Mouse (Mus musculus) CH12.LX (cell line): ENCODE measurements around the gene Pvalb. TPM values are rescaled to one million over a fixed set of nuclear protein-coding genes. Genes with fewer than 3 reads are reported as not detected.

Source experiments
- DNase-seq: peaks from one replicate; pipeline ENCODE4 v3.0.0-alpha.2; 2013; ENCODE audit errors: extremely low read depth
- H3K27ac ChIP-seq: 2 replicates; pipeline ENCODE4 v1.5.1; 2012; ENCODE audit warnings: low read depth, mild to moderate bottlenecking, control low read depth, moderate library complexity; ENCODE audit not compliant: insufficient read depth
- H3K27me3 ChIP-seq: replicated peaks from 2 replicates; pipeline ENCODE3; 2012; ENCODE audit warnings: inconsistent platforms
- H3K36me3 ChIP-seq, 2 experiments: replicated peaks in 1 of 2; 2 replicates each; pipeline versions ENCODE3 to v1.6.1; 2012; ENCODE audit warnings: inconsistent platforms in 1 of 2, low read length in 1 of 2, mild to moderate bottlenecking in 1 of 2, mixed read lengths in 1 of 2, moderate library complexity in 1 of 2; ENCODE audit not compliant: control insufficient read depth in 1 of 2, insufficient read depth in 1 of 2
- H3K4me1 ChIP-seq, 2 experiments: 2 replicates each; pipeline ENCODE4 v1.6.1; 2012; ENCODE audit warnings: inconsistent platforms in 1 of 2, moderate library complexity in 1 of 2; ENCODE audit not compliant: insufficient read depth in 2 of 2, control insufficient read depth in 1 of 2
- H3K4me2 ChIP-seq: 2 replicates; pipeline ENCODE4 v1.6.1; 2012; ENCODE audit warnings: low read depth, mild to moderate bottlenecking, control low read depth; ENCODE audit not compliant: poor library complexity, insufficient read depth, severe bottlenecking
- H3K4me3 ChIP-seq, 3 experiments: fragments of 150-350 bp in 1 of 3; sonication (generic) in 1 of 3; replicated peaks in 1 of 3; 2 replicates each; pipeline versions ENCODE3 to v1.5.1; 2011 to 2012; ENCODE audit warnings: low read depth in 2 of 3, low read length in 2 of 3, mild to moderate bottlenecking in 2 of 3, moderate library complexity in 2 of 3, control low read depth in 1 of 3, improper control_type of control experiment in 1 of 3, inconsistent platforms in 1 of 3, mixed read lengths in 1 of 3; ENCODE audit not compliant: poor library complexity in 1 of 3
- H3K79me2 ChIP-seq: replicated peaks from 2 replicates; pipeline ENCODE4 v1.6.1; 2012; ENCODE audit warnings: mild to moderate bottlenecking, moderate library complexity; ENCODE audit not compliant: control insufficient read depth, poor library complexity, insufficient read depth, severe bottlenecking; ENCODE audit errors: extremely low read depth
- H3K9ac ChIP-seq: 2 replicates; pipeline ENCODE4 v1.6.1; 2012; ENCODE audit warnings: low read depth, mild to moderate bottlenecking, control low read depth, moderate library complexity; ENCODE audit not compliant: insufficient read depth
- H3K9me3 ChIP-seq: replicated peaks from 2 replicates; pipeline ENCODE3; 2012; ENCODE audit warnings: low read length, inconsistent platforms, mixed read lengths
- BHLHE40 ChIP-seq: IDR thresholded peaks from 2 replicates; pipeline ENCODE4 v1.6.1; 2011; ENCODE audit warnings: mild to moderate bottlenecking, low read depth, low read length, improper control_type of control experiment
- E2F4 ChIP-seq: IDR thresholded peaks from 2 replicates; pipeline ENCODE4 v1.6.1; 2011; ENCODE audit warnings: low read depth, low read length, improper control_type of control experiment; ENCODE audit not compliant: insufficient replicate concordance
- ELF1 ChIP-seq: IDR thresholded peaks from 2 replicates; pipeline ENCODE4 v1.6.1; 2014; ENCODE audit warnings: low read depth, mild to moderate bottlenecking, inconsistent platforms, low read length, improper control_type of control experiment
- GABPA ChIP-seq: IDR thresholded peaks from 2 replicates; pipeline ENCODE4 v1.6.1; 2012; ENCODE audit warnings: low read depth, low read length, improper control_type of control experiment, inconsistent platforms; ENCODE audit not compliant: insufficient replicate concordance
- HCFC1 ChIP-seq: IDR thresholded peaks from 2 replicates; pipeline ENCODE4 v1.6.1; 2012; ENCODE audit warnings: low read depth, mild to moderate bottlenecking, inconsistent platforms, low read length, improper control_type of control experiment
- IRF4 ChIP-seq: IDR thresholded peaks from 2 replicates; pipeline ENCODE4 v1.6.1; 2014; ENCODE audit warnings: low read depth, mild to moderate bottlenecking, inconsistent platforms, low read length, improper control_type of control experiment
- JUN ChIP-seq: IDR thresholded peaks from 2 replicates; pipeline ENCODE4 v1.6.1; 2011; ENCODE audit warnings: low read depth, mild to moderate bottlenecking, low read length, improper control_type of control experiment, moderate library complexity; ENCODE audit not compliant: insufficient read depth
- JUND ChIP-seq: conservative IDR thresholded peaks from 2 replicates; pipeline ENCODE4 v1.6.1; 2011; ENCODE audit warnings: low read depth, low read length, improper control_type of control experiment
- MAFK ChIP-seq: IDR thresholded peaks from 2 replicates; pipeline ENCODE4 v1.6.1; 2011; ENCODE audit warnings: low read length, improper control_type of control experiment; ENCODE audit not compliant: insufficient replicate concordance
- MEF2A ChIP-seq: IDR thresholded peaks from 2 replicates; pipeline ENCODE4 v1.6.1; 2014; ENCODE audit warnings: low read depth, mild to moderate bottlenecking, inconsistent platforms, low read length, improper control_type of control experiment, borderline replicate concordance
- MXI1 ChIP-seq: IDR thresholded peaks from 2 replicates; pipeline ENCODE4 v1.6.1; 2011; ENCODE audit warnings: mild to moderate bottlenecking, low read depth, low read length, improper control_type of control experiment
- MYC ChIP-seq: IDR thresholded peaks from 2 replicates; pipeline ENCODE4 v1.6.1; 2011; ENCODE audit warnings: low read depth, mild to moderate bottlenecking, improper control_type of control experiment, low read length
- NELFE ChIP-seq: IDR thresholded peaks from 2 replicates; pipeline ENCODE4 v1.6.1; 2011; ENCODE audit warnings: low read depth, low read length, improper control_type of control experiment
- POLR2A ChIP-seq: IDR thresholded peaks from 2 replicates; pipeline ENCODE4 v1.6.1; 2011; ENCODE audit warnings: low read depth, mild to moderate bottlenecking, improper control_type of control experiment, low read length
- RAD21 ChIP-seq: IDR thresholded peaks from 2 replicates; pipeline ENCODE4 v1.6.1; 2011; ENCODE audit warnings: low read depth, mild to moderate bottlenecking, low read length, improper control_type of control experiment, moderate library complexity
- RCOR1 ChIP-seq: conservative IDR thresholded peaks from 2 replicates; pipeline ENCODE4 v1.6.1; 2012; ENCODE audit warnings: low read depth, mild to moderate bottlenecking, inconsistent platforms, low read length, improper control_type of control experiment
- SMC3 ChIP-seq: IDR thresholded peaks from 2 replicates; pipeline ENCODE4 v1.6.1; 2011; ENCODE audit warnings: low read depth, low read length, improper control_type of control experiment
- TCF12 ChIP-seq: IDR thresholded peaks from 2 replicates; pipeline ENCODE4 v1.6.1; 2014; ENCODE audit warnings: low read depth, mild to moderate bottlenecking, inconsistent platforms, low read length, improper control_type of control experiment
- USF1 ChIP-seq: IDR thresholded peaks from 2 replicates; pipeline ENCODE4 v1.6.1; 2014; ENCODE audit warnings: low read depth, mild to moderate bottlenecking, inconsistent platforms, low read length, improper control_type of control experiment
- ZC3H11A ChIP-seq: IDR thresholded peaks from 2 replicates; pipeline ENCODE4 v1.6.1; 2012; ENCODE audit warnings: low read depth, mild to moderate bottlenecking, inconsistent platforms, low read length, improper control_type of control experiment
- ZKSCAN1 ChIP-seq: IDR thresholded peaks from 2 replicates; pipeline ENCODE4 v1.6.1; 2012; ENCODE audit warnings: low read depth, inconsistent platforms, low read length, improper control_type of control experiment, borderline replicate concordance
- dilution Hi-C: fragments of 300-500 bp; cut with MboI; formaldehyde crosslinking; loops from 2 replicates; pipeline ENCODE4 v1.14.3; 2020; ENCODE audit warnings: low sequenced_read_pairs; ENCODE audit not compliant: extremely low pct_unique_long_range_greater_than_20kb, extremely low pct_ligation_motif_present
- in situ Hi-C: fragments of 300-500 bp; cut with MboI; formaldehyde crosslinking; loops from 3 replicates; pipeline ENCODE4 v1.14.3; 2019; ENCODE audit warnings: low sequenced_read_pairs, low pct_ligation_motif_present, low pct_unique_long_range_greater_than_20kb, mixed read lengths
- polyA plus RNA-seq: library from polyadenylated mRNA; unstranded; fragments of >175 nt; gene quantifications from 2 replicates; pipeline ENCODE4 v1.2.1, GENCODE M21; 2012; ENCODE audit warnings: low read depth; ENCODE audit not compliant: insufficient read length
- total RNA-seq, 2 experiments: library from RNA; depleted of rRNA; stranded (reverse); fragments of 300-350 nt in 1 of 2; fragments of >200 nt in 1 of 2; gene quantifications; 2 replicates each; pipeline ENCODE4 v1.2.3; 2012 to 2014

Gene Pvalb
- total and polyA plus RNA-seq, 3 experiments: 11.4 to 16.4 (median 12.8) TPM

GRCm38 (mm10) chr15:78161946-78162345 lies 44.3 kb downstream of the Pvalb start:
- H3K4me1 ChIP-seq: peaks cover 8 to 52% of the 10 kb centered on the region in 2 experiments
- H3K4me3 ChIP-seq: no peak overlapping the region
- dilution Hi-C loops (no loop called here), in situ Hi-C loops (loop anchor here (25.0 kb wide), 1 partner anchor 425 kb away; the partner anchor contains the start of gene Apol9b)
- H3K27me3 ChIP-seq: no peaks in the 10 kb centered on the region
- no peaks in the 10 kb centered on the region for H3K9me3 ChIP-seq
- H3K4me2 ChIP-seq: no peak overlapping the region
- no peak for DNase-seq
- no peak overlapping the region for H3K9ac ChIP-seq
- TF ChIP-seq HCFC1 (no peak), ZKSCAN1 (no peak), RAD21 (no peak), JUND (no peak), NELFE (no peak), IRF4 (no peak), GABPA (no peak), MAFK (no peak), USF1 (no peak), RCOR1 (no peak), TCF12 (no peak), E2F4 (no peak), MXI1 (no peak), ELF1 (no peak), BHLHE40 (no peak), SMC3 (no peak), MYC (no peak), ZC3H11A (no peak)
- H3K27ac ChIP-seq: no peak overlapping the region
- H3K79me2 ChIP-seq: no peaks in the 10 kb centered on the region
- peaks cover 45 to 86% of the 10 kb centered on the region in 2 experiments for H3K36me3 ChIP-seq

GRCm38 (mm10) chr15:78158335-78158734 lies 47.9 kb downstream of the Pvalb start:
- H3K27ac ChIP-seq: no peak overlapping the region
- H3K4me3 ChIP-seq: no peak overlapping the region
- DNase-seq: no peak
- H3K4me1 ChIP-seq: peaks cover 0 to 16% of the 10 kb centered on the region in 2 experiments; a peak in 1 of 4 replicates
- H3K36me3 ChIP-seq: peaks cover 19 to 51% of the 10 kb centered on the region in 2 experiments
- no peaks in the 10 kb centered on the region for H3K79me2 ChIP-seq
- no peaks in the 10 kb centered on the region for H3K9me3 ChIP-seq
- no peak overlapping the region for H3K4me2 ChIP-seq
- dilution Hi-C loops: no loop called here
- H3K27me3 ChIP-seq: peaks cover 34% of the 10 kb centered on the region
- TF ChIP-seq JUN (no peak), RCOR1 (no peak), POLR2A (no peak), MEF2A (no peak)
- TF ChIP-seq, all 38 proteins: peak for 0
- H3K9ac ChIP-seq: no peak overlapping the region
- in situ Hi-C loops: loop anchor here (10.0 to 25.0 kb wide), 2 partner anchors 154 to 421 kb away; partner anchors contain the start of gene Apol9b
